Mouse (Mus musculus) embryonic facial prominence, embryonic 15.5 days (tissue): ENCODE results near the gene Fam196b. TPM values are rescaled to one million over a fixed set of nuclear protein-coding genes. Genes with fewer than 3 reads are reported as not detected.

Experiments
- ATAC-seq: fragments of 200-750 bp; cut with Nextera tagmentation; 2 replicates; pipeline ENCODE4 v1.8.0; 2017; ENCODE audit warnings: low read depth, moderate TSS enrichment; ENCODE audit not compliant: insufficient number of reproducible peaks, low FRiP score, low TSS enrichment
- H3K27ac ChIP-seq: fragments of 300-500 bp; sonication (generic); replicated peaks from 2 replicates; pipeline ENCODE4 v1.5.1; 2015; ENCODE audit warnings: mild to moderate bottlenecking, inconsistent platforms
- H3K27me3 ChIP-seq: fragments of 300-500 bp; sonication (generic); 2 replicates; pipeline ENCODE4 v1.6.1; 2015; ENCODE audit warnings: inconsistent platforms
- H3K36me3 ChIP-seq: fragments of 300-500 bp; sonication (generic); 2 replicates; pipeline ENCODE4 v1.6.1; 2015; ENCODE audit warnings: mild to moderate bottlenecking, inconsistent platforms
- H3K4me1 ChIP-seq: fragments of 300-500 bp; sonication (generic); 2 replicates; pipeline ENCODE4 v1.6.1; 2015; ENCODE audit warnings: inconsistent platforms
- H3K4me2 ChIP-seq: fragments of 300-500 bp; sonication (generic); replicated peaks from 2 replicates; pipeline ENCODE4 v1.6.1; 2015; ENCODE audit warnings: mild to moderate bottlenecking, inconsistent platforms
- H3K4me3 ChIP-seq: fragments of 300-500 bp; sonication (generic); replicated peaks from 2 replicates; pipeline ENCODE4 v1.5.1; 2015; ENCODE audit warnings: mild to moderate bottlenecking, inconsistent platforms
- H3K9ac ChIP-seq: fragments of 300-500 bp; sonication (generic); 2 replicates; pipeline ENCODE4 v1.6.1; 2015; ENCODE audit warnings: inconsistent platforms
- H3K9me3 ChIP-seq: fragments of 300-500 bp; sonication (generic); replicated peaks from 2 replicates; pipeline ENCODE4 v1.6.1; 2016; ENCODE audit warnings: inconsistent platforms
- WGBS: fragments of 180-500 bp; shearing (Covaris S2); methylation state at CpG from one replicate; pipeline ENCODE4 v1.1.7; 2015; 5-methylcytosine and 5-hydroxymethylcytosine counted together
- polyA plus RNA-seq: library from polyadenylated mRNA; unstranded; fragments of >200 nt; fragmentation: Nextera tagmentation; extraction: Ambion mirVana; gene quantifications from 2 replicates; pipeline ENCODE4 v1.2.1, GENCODE M21; 2015

Fam196b gene
- polyA plus RNA-seq: 1.0 and 1.2 TPM in 2 replicates

DNA sequence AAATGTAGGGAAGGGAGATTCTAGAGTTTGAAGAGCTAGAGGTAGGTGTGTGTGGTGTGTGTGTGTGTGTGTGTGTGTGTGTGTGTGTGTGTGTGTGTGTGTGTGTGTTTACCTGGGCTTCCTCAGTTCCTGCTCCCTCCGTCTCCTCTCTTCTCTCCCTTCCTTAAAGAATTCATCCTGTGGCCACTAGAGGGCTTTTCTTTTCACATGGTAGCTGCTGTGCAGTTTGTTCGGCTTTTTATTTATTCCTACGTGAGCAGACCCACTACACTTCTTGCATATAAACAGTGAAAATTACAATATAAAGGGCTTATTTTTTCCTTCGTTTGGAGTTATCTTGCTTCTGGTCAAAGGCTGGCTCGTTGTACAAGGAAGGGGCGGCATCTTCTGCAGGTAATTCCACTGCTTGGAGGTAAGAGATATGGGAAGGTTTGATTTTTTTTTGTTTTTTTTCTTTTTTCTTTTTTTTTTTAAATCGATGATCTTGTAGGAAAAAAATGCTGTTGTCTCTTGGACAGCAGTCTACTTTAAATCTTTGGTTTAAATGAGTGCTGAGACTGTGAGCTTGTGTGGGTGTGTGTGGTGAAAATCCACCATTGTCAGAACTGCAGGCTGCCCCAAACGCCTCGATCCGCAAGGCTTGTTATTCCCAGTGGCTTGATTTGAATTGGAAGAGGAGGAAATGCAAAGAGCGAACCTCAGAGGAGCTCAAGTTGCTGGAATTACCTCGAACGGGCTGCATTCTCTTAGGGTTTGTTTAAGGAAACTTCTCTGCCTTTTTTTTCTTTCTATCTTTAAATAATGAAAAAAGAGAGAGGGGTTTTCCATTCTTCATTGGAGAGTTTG lies at the start of gene Fam196b:
Gene Fam196b, plus strand, starts transcription at position 289 of the 846 bp plus-strand sequence.
- H3K9ac ChIP-seq: no peak within 1 kb of the TSS
- no peaks in the 10 kb centered on the region for H3K36me3 ChIP-seq
- H3K4me1 ChIP-seq: 0 out of 2 replicates have a peak, but pooled peaks cover 2% of the 10 kb centered on the region
- H3K4me2 ChIP-seq: peak within 1 kb of the TSS; percentile 43
- no peak within 1 kb of the TSS for H3K27ac ChIP-seq
- ATAC-seq: no peak
- H3K27me3 ChIP-seq: no peaks in the 10 kb centered on the region
- WGBS: 3% methylated on average over 13 of the region's 13 CpGs
- peak within 1 kb of the TSS; percentile 25 for H3K4me3 ChIP-seq
- no peaks in the 10 kb centered on the region for H3K9me3 ChIP-seq

DNA sequence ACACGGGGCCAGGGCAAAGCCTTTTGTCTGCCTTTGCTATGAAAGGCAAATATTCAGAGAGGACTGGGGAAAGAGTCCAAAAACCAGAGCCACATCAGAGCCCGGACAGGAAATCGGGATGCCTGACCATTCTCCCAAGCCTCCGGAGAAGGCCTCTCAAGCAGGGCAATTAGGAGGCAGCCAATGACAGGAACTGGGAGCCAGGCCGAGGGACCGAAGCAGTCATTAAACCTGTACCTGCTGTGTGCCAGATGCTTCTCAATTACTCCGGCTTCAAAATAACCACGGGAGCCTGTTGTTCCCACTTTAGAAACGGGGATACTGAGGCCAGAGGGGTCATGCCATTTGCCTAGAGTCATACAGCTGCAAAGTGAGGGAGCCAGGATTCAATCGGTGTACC lies 42.6 kb upstream of the Fam196b start:
- H3K27me3 ChIP-seq: no peaks in the 10 kb centered on the region
- no peak for ATAC-seq
- no peaks in the 10 kb centered on the region for H3K9me3 ChIP-seq
- no peak overlapping the region for H3K9ac ChIP-seq
- no peaks in the 10 kb centered on the region for H3K36me3 ChIP-seq
- H3K27ac ChIP-seq: no peak overlapping the region
- WGBS: 48% methylated on average over 10 of the region's 10 CpGs
- H3K4me2 ChIP-seq: no peak overlapping the region
- H3K4me1 ChIP-seq: no peaks in the 10 kb centered on the region
- H3K4me3 ChIP-seq: no peak overlapping the region

DNA sequence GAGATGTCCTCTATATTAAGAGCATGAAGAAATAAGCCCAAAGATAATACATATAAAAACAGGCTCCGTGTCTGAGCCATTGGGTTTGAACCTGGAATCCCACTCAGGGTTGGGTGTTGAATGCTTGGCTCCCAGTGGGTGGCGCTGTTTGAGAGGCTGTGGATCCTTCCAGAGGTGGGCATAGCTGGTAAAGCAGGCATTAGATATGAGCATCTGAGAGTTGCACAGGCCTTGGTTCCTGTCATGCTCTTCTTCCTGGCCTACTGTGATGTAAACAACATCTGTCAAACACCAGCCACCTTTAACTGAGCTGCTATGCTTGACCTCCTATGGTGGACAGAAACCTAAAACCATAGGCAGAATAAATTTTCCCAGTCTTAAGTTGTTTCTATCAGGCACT lies 38.7 kb upstream of the Fam196b start:
- H3K4me1 ChIP-seq: no peaks in the 10 kb centered on the region
- WGBS: 33% methylated on average over 2 of the region's 2 CpGs

DNA sequence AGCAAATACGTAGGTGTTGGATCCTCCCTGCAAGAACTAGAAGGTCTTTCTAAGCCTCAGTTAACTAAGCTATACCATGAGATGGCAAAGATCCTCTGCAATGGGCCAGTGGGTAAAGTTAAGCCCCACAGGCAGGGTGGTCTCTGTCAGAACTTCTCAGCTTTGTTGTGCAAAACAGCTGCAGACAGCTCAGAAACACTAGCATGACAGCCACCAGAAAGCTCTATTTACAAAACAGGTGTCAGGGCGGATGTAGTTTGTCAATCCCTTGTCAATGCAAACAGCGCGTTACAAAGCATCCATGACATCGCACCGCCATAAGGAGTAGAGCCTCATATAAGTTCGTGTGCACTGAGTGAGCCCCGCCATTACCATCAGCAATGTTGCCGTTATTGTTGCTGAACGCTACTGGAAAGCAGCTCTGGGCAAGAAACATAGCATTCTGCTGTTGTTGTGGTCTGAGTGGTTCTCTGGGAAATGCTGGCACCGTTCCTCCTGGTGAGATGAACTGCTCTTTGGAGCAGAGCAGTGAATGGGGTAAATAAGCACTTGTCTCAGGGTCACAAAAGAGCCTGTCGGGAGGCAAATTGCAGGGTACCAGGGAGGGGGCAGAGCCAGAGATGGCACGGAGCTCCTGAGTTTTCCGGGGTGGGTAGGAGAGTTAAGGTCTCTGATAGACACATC lies 38.1 kb upstream of the Fam196b start:
- no peak overlapping the region for H3K27ac ChIP-seq
- WGBS: 48% methylated on average over 14 of the region's 14 CpGs
- no peak for ATAC-seq
- H3K4me2 ChIP-seq: no peak overlapping the region
- H3K36me3 ChIP-seq: no peaks in the 10 kb centered on the region
- no peak overlapping the region for H3K9ac ChIP-seq
- H3K4me3 ChIP-seq: no peak overlapping the region
- H3K27me3 ChIP-seq: no peaks in the 10 kb centered on the region
- no peaks in the 10 kb centered on the region for H3K4me1 ChIP-seq
- H3K9me3 ChIP-seq: no peaks in the 10 kb centered on the region

More for the DNA sequence above, 38.7 kb upstream of the Fam196b start:
- ATAC-seq: no peak
- H3K4me3 ChIP-seq: no peak overlapping the region
- H3K27ac ChIP-seq: no peak overlapping the region
- no peaks in the 10 kb centered on the region for H3K27me3 ChIP-seq
- no peak overlapping the region for H3K9ac ChIP-seq
- H3K4me2 ChIP-seq: no peak overlapping the region
- H3K9me3 ChIP-seq: no peaks in the 10 kb centered on the region
- no peaks in the 10 kb centered on the region for H3K36me3 ChIP-seq

DNA sequence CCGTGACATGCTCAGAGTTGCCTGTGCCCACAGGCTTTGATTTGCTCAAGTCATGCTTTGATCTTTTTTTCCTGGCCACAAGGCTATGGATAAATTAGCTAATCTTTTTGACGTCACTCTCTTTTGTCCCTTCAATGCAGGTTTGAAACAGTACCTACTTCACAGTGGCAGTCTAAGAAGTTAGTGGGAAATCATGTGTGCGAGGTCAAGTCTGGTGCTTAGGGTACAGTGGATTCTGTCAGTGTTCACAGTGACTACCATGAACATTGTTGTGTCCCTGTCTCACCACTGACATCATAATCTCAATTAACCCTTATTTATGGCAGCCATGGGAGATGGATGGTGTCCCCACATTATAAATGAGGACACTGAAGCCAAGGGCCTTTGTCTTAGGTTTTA lies 37.6 kb upstream of the Fam196b start:
- 41% methylated on average over 3 of the region's 3 CpGs for whole genome bisulfite sequencing
- H3K4me2 ChIP-seq: no peak overlapping the region
- H3K4me3 ChIP-seq: no peak overlapping the region
- no peaks in the 10 kb centered on the region for H3K36me3 ChIP-seq
- no peaks in the 10 kb centered on the region for H3K9me3 ChIP-seq
- no peaks in the 10 kb centered on the region for H3K27me3 ChIP-seq
- H3K4me1 ChIP-seq: no peaks in the 10 kb centered on the region
- no peak for ATAC-seq
- H3K9ac ChIP-seq: no peak overlapping the region
- no peak overlapping the region for H3K27ac ChIP-seq

DNA sequence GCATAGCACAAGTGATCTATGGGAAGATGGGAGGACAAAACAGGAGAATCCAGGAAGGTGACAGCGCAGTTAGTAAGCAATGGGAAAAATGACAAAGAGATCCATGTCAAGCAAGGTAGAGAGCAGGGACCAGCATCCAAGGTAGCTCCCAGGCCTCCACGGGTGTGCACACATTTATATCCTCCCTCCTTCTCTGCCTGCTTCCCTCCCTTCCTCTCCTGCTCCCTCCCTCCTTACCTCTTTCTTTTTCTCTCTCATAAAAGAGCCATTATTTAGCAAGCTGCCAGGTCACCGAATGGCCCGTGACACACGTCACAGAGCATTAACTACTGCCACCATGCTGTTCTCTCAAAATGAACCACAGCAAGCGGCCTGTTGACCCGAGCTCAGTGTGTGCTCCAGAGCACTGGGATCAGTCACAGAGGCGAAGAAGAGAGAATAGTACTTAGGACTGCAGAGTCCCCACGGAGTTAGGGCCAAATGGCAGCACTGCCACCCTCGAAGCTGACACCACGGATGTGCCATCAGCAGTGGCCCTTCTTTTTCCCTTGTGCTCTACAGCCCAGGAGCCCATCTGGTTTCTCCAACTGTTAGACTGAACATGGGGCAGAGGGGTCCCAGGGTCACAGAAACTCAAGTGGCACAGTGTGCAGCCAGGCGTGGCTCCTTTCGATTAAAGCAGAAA lies 30.4 kb upstream of the Fam196b start:
- 35% methylated on average over 13 of the region's 13 CpGs for WGBS
- H3K9me3 ChIP-seq: no peaks in the 10 kb centered on the region
- no peak overlapping the region for H3K27ac ChIP-seq
- no peaks in the 10 kb centered on the region for H3K4me1 ChIP-seq
- no peak overlapping the region for H3K9ac ChIP-seq
- ATAC-seq: no peak
- no peak overlapping the region for H3K4me3 ChIP-seq
- H3K4me2 ChIP-seq: no peak overlapping the region
- no peaks in the 10 kb centered on the region for H3K27me3 ChIP-seq
- no peaks in the 10 kb centered on the region for H3K36me3 ChIP-seq

DNA sequence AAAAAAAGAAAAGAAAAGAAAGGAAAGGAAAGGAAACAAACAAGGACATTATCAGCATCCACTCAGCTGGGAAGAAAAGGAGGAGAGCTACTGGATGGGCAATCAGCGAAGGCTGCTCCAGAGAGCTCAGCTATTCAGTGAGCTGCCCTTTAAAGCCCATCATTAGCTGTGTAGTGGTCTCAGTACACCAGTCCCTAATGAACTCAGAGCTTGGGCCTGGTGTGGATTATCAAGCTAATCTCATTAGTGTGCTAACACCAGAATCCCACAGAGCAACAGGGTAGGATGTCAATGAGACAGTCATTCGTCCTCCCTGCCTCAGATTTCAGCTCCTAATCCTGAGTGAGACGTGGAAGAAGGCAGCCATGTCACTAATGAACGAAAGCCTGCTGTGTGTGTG lies 24.4 kb upstream of the Fam196b start:
- Histone ChIP-seq H3K4me1 (no peaks in the 10 kb centered on the region), H3K27me3 (no peaks in the 10 kb centered on the region), H3K27ac (no peak overlapping the region), H3K4me3 (no peak overlapping the region), H3K36me3 (no peaks in the 10 kb centered on the region), H3K9ac (no peak overlapping the region), H3K4me2 (no peak overlapping the region), H3K9me3 (no peaks in the 10 kb centered on the region)
- WGBS: 28% methylated on average over 4 of the region's 4 CpGs
- ATAC-seq: no peak

DNA sequence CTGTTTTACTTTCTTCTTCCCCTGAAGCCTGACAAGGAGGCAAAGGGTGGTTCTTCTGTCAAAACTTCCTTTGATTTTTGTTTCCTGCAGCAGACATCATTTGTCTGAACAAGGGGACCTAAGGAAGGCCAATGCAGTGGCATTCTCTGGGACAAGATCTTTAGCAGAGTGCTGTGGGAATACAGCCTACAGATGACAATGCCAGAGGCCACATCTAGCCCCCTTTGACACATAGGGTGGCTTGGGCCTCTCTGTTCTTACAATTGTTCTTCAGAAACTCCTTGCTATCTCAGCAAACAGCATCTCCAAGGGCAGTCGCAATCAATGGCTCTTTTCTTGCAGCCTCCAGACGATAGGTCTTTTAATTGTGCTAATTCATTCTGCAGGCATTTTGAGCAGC lies 23.9 kb upstream of the Fam196b start:
- Histone ChIP-seq H3K4me2 (no peak overlapping the region), H3K9ac (no peak overlapping the region), H3K36me3 (no peaks in the 10 kb centered on the region), H3K27ac (no peak overlapping the region), H3K4me1 (no peaks in the 10 kb centered on the region), H3K4me3 (no peak overlapping the region), H3K9me3 (no peaks in the 10 kb centered on the region), H3K27me3 (no peaks in the 10 kb centered on the region)
- no peak for ATAC-seq
- WGBS: 41% methylated on average over 2 of the region's 2 CpGs

DNA sequence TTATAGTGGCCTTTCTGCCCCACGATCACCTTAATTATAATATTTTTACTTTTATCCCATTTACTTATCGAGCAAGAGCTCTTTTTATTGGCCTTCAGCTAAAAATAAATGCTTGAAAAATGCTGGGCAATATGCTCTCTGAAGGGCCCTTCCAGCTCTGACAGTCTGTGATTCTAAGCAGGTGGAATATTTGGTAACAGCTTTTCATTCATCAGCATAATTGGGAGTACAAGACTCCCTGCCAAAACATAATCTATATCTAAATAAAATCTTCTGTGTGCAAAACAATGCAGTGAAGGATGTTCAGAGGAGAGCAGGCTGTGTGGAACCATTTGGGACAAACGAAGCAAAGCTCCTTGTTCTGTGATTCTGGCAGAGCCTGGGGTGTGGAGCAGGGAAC lies 23.3 kb upstream of the Fam196b start:
- H3K4me1 ChIP-seq: no peaks in the 10 kb centered on the region
- ATAC-seq: no peak
- no peak overlapping the region for H3K4me3 ChIP-seq
- H3K4me2 ChIP-seq: no peak overlapping the region
- 64% methylated on average over 3 of the region's 3 CpGs for WGBS
- no peaks in the 10 kb centered on the region for H3K9me3 ChIP-seq
- H3K9ac ChIP-seq: no peak overlapping the region
- no peak overlapping the region for H3K27ac ChIP-seq
- H3K36me3 ChIP-seq: no peaks in the 10 kb centered on the region
- no peaks in the 10 kb centered on the region for H3K27me3 ChIP-seq

DNA sequence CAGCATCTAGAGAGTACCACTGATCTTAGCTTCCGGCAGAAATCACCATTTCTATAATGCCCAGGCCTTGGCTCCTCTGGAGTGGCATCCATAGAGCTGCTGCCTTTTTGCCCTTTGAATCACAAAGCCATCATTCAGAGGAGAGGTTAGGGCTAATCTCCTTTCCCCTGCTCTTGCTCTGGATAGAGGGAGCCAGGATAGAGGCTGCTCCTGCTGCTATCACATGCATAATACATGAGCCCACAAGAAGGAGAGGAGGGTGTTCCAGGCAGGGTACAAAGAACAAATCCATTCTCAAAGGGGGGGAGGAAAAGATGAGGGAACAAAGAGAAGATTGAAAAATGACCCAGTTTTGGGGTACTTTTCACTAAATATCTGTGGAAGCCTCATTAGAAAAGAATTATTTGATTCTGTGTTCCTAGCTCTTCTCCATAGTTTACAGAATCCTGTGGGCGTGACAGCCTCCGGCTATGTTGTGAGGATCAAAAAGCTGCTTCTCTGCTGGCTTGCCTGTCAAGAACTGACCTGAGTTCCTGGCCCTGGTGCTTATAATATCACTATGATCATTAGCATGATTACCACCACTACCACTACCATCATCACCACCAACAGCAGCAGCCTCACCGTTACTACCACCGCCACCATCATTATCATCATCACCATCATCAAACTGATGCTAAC lies 16.8 kb upstream of the Fam196b start:
- H3K4me1 ChIP-seq: no peaks in the 10 kb centered on the region
- no peak overlapping the region for H3K27ac ChIP-seq
- no peaks in the 10 kb centered on the region for H3K27me3 ChIP-seq
- no peaks in the 10 kb centered on the region for H3K36me3 ChIP-seq
- no peak overlapping the region for H3K9ac ChIP-seq
- H3K4me3 ChIP-seq: no peak overlapping the region
- no peak overlapping the region for H3K4me2 ChIP-seq
- WGBS: 63% methylated on average over 5 of the region's 5 CpGs
- H3K9me3 ChIP-seq: no peaks in the 10 kb centered on the region
- no peak for ATAC-seq

DNA sequence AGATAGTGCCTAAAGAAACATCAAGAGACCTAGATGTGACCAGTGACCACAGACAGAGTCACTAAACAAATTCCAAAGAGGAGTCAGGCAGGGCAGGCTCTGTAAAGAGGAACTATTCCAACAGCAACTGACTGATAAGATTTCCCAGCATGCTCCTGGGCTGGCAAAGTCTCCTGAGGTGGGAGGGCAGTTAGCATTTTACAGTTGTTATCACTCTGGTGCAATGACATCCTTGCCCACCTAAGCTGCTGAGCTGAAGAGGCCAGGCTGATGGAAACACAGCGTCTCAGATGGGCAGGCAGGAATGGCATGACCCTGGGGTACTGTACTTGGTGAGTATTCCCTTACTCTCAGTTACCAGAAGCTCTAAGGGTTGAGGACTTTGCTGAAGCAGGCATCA lies 15.1 kb upstream of the Fam196b start:
- H3K4me1 ChIP-seq: no peaks in the 10 kb centered on the region

More for the DNA sequence above, 15.1 kb upstream of the Fam196b start:
- 89% methylated on average over 1 of the region's 1 CpGs for WGBS
- Histone ChIP-seq H3K4me2 (no peak overlapping the region), H3K27ac (no peak overlapping the region), H3K9me3 (no peaks in the 10 kb centered on the region), H3K36me3 (no peaks in the 10 kb centered on the region), H3K4me3 (no peak overlapping the region), H3K9ac (no peak overlapping the region), H3K27me3 (no peaks in the 10 kb centered on the region)
- ATAC-seq: no peak
